Mouse (Mus musculus) hindbrain, postnatal 0 days (tissue): ENCODE data around the gene Ccdc124. TPM values are rescaled to one million over a fixed set of nuclear protein-coding genes. Genes with fewer than 3 reads are reported as not detected.

Experiments
- ATAC-seq: fragments of 200-750 bp; cut with Nextera tagmentation; 2 replicates; pipeline ENCODE4 v1.8.0; 2017; ENCODE audit warnings: mild to moderate bottlenecking, moderate TSS enrichment, moderate library complexity
- DNase-seq: peaks from one replicate; pipeline ENCODE4 v3.0.0-alpha.2; 2015; ENCODE audit warnings: low spot score
- H3K27ac ChIP-seq: fragments of 300-500 bp; sonication (generic); 2 replicates; pipeline ENCODE4 v1.5.1; 2014; ENCODE audit warnings: mild to moderate bottlenecking
- H3K27me3 ChIP-seq: fragments of 300-500 bp; sonication (generic); 2 replicates; pipeline ENCODE4 v1.6.1; 2014; ENCODE audit warnings: low read length, mixed read lengths; ENCODE audit not compliant: insufficient read depth
- H3K36me3 ChIP-seq: fragments of 300-500 bp; sonication (generic); 2 replicates; pipeline ENCODE4 v1.6.1; 2014; ENCODE audit warnings: low read length, mixed read lengths; ENCODE audit not compliant: insufficient read depth
- H3K4me1 ChIP-seq: fragments of 300-500 bp; sonication (generic); 2 replicates; pipeline ENCODE4 v1.6.1; 2014; ENCODE audit warnings: antibody characterized with exemption, low read length, mixed read lengths; ENCODE audit not compliant: insufficient read depth
- H3K4me2 ChIP-seq: fragments of 300-500 bp; sonication (generic); 2 replicates; pipeline ENCODE4 v1.6.1; 2014; ENCODE audit warnings: low read depth, mild to moderate bottlenecking, low read length, moderate library complexity, mixed read lengths
- H3K4me3 ChIP-seq: fragments of 300-500 bp; sonication (generic); 2 replicates; pipeline ENCODE4 v1.5.1; 2014; ENCODE audit warnings: low read length
- H3K9ac ChIP-seq: fragments of 300-500 bp; sonication (generic); replicated peaks from 2 replicates; pipeline ENCODE4 v1.6.1; 2014; ENCODE audit warnings: mild to moderate bottlenecking, low read length, moderate library complexity, mixed read lengths
- H3K9me3 ChIP-seq: fragments of 300-500 bp; sonication (generic); 2 replicates; pipeline ENCODE4 v1.6.1; 2016; ENCODE audit warnings: low read length, mixed read lengths
- CTCF ChIP-seq: IDR thresholded peaks from 2 replicates; pipeline ENCODE4 v1.5.1; 2016; ENCODE audit warnings: antibody characterized with exemption, control low read depth, low read depth
- WGBS: fragments of 180-500 bp; shearing (Covaris S2); extraction: QIAGEN DNeasy Blood & Tissue Kit; methylation state at CpG from one replicate; pipeline ENCODE4 v1.1.7; 2014; 5-methylcytosine and 5-hydroxymethylcytosine counted together
- polyA plus RNA-seq: library from polyadenylated mRNA; unstranded; fragments of >200 nt; fragmentation: Nextera tagmentation; extraction: Ambion mirVana; gene quantifications from 2 replicates; pipeline ENCODE4 v1.2.1, GENCODE M21; 2015
- total RNA-seq: library from RNA; depleted of rRNA; stranded (reverse); fragments of >200 nt; gene quantifications from 2 replicates; pipeline ENCODE4 v1.2.3, GENCODE M21; 2014

Ccdc124 gene
- total and polyA plus RNA-seq, 2 experiments from 2014 or later = 45.1 to 145 TPM

GRCm38 (mm10) chr8:70871195-70871807 is 2.4 kb downstream of the Ccdc124 start:
- no peak for TF ChIP-seq CTCF
- no peak overlapping the region for H3K27ac ChIP-seq
- no peaks in the 10 kb centered on the region for H3K9me3 ChIP-seq
- no peak overlapping the region for H3K4me2 ChIP-seq
- H3K4me1 ChIP-seq = peaks cover 10% of the 10 kb centered on the region; the same call in 1 of the 2 replicates
- no peaks in the 10 kb centered on the region for H3K27me3 ChIP-seq
- ATAC-seq = no peak
- H3K9ac ChIP-seq = no peak overlapping the region
- H3K4me3 ChIP-seq = no peak overlapping the region
- 85% methylated on average over 5 of the region's 5 CpGs for WGBS
- no peaks in the 10 kb centered on the region for H3K36me3 ChIP-seq
- no peak for DNase-seq

- Histone ChIP-seq H3K27ac (peak overlapping the region; percentile 69; the same call in 1 of the 2 replicates), H3K27me3 (no peaks in the 10 kb centered on the region), H3K4me3 (no peak overlapping the region), H3K36me3 (no peaks in the 10 kb centered on the region), H3K4me1 (peaks cover 15% of the 10 kb centered on the region), H3K9me3 (no peaks in the 10 kb centered on the region), H3K9ac (no peak overlapping the region), H3K4me2 (no peak overlapping the region)
- ATAC-seq = peak; percentile 13; the same call in 1 of the 2 replicates
- WGBS = 39% methylated on average over 16 of the region's 16 CpGs
- DNase-seq = peak; percentile 86
- peak; percentile 94 for TF ChIP-seq CTCF
Observed at GRCm38 (mm10) chr8:70869601-70870041, 4.1 kb downstream of the Ccdc124 start.

- Histone ChIP-seq H3K9me3 (no peaks in the 10 kb centered on the region), H3K4me2 (no peak overlapping the region), H3K27me3 (no peaks in the 10 kb centered on the region), H3K4me3 (no peak overlapping the region), H3K9ac (0 out of 2 replicates have a peak overlapping the region, but pooled peaks have one; percentile 17), H3K27ac (peak overlapping the region; percentile 69; the same call in 1 of the 2 replicates), H3K36me3 (no peaks in the 10 kb centered on the region), H3K4me1 (peaks cover 15% of the 10 kb centered on the region)
- DNase-seq (no peak), ATAC-seq (no peak)
- TF ChIP-seq CTCF = no peak
- 41% methylated on average over 5 of the region's 5 CpGs for WGBS
Observed at GRCm38 (mm10) chr8:70869199-70869571, 4.5 kb downstream of the Ccdc124 start.

- TF ChIP-seq CTCF = peak; percentile 38; the same call in 1 of the 2 replicates
- Histone ChIP-seq H3K9ac (0 out of 2 replicates have a peak overlapping the region, but pooled peaks have one; percentile 17), H3K4me2 (0 out of 2 replicates have a peak overlapping the region, but pooled peaks have one; percentile 13), H3K4me1 (peaks cover 16% of the 10 kb centered on the region), H3K36me3 (no peaks in the 10 kb centered on the region), H3K9me3 (no peaks in the 10 kb centered on the region), H3K27me3 (no peaks in the 10 kb centered on the region), H3K27ac (peak overlapping the region; percentile 69; the same call in 1 of the 2 replicates), H3K4me3 (no peak overlapping the region)
- DNase-seq (peak; percentile 45), ATAC-seq (no peak)
- 23% methylated on average over 40 of the region's 40 CpGs for WGBS
Observed at GRCm38 (mm10) chr8:70868559-70869198, 5.1 kb downstream of the Ccdc124 start.

GRCm38 (mm10) chr8:70866566-70866965 is 7.2 kb downstream of the Ccdc124 start:
- no peak for DNase-seq
- no peak overlapping the region for H3K4me2 ChIP-seq

GRCm38 (mm10) chr8:70866001-70866520 is 7.7 kb downstream of the Ccdc124 start:
- peak overlapping the region; percentile 38 for H3K4me3 ChIP-seq
- peak overlapping the region; percentile 84 for H3K4me2 ChIP-seq
- H3K9ac ChIP-seq = peak overlapping the region; percentile 9; the same call in 1 of the 2 replicates
- DNase-seq (no peak), ATAC-seq (peak; percentile 1)
- 6% methylated on average over 12 of the region's 12 CpGs for WGBS
- peak overlapping the region; percentile 54; the same call in 1 of the 2 replicates for H3K27ac ChIP-seq
- no peaks in the 10 kb centered on the region for H3K27me3 ChIP-seq
- H3K9me3 ChIP-seq = no peaks in the 10 kb centered on the region
- peaks cover 21% of the 10 kb centered on the region for H3K4me1 ChIP-seq
- peak; percentile 17; the same call in 1 of the 2 replicates for TF ChIP-seq CTCF
- H3K36me3 ChIP-seq = no peaks in the 10 kb centered on the region

More at GRCm38 (mm10) chr8:70866566-70866965, 7.2 kb downstream of the Ccdc124 start:
- Histone ChIP-seq H3K9ac (no peak overlapping the region), H3K27ac (no peak overlapping the region; the same call in 1 of the 2 replicates), H3K36me3 (no peaks in the 10 kb centered on the region), H3K4me1 (peaks cover 21% of the 10 kb centered on the region), H3K9me3 (no peaks in the 10 kb centered on the region), H3K4me3 (no peak overlapping the region), H3K27me3 (no peaks in the 10 kb centered on the region)
- no peak for ATAC-seq
- WGBS = 81% methylated on average over 7 of the region's 7 CpGs
- no peak for TF ChIP-seq CTCF
